Mouse (Mus musculus): ENCODE results near the gene Bend6. TPM values are rescaled to one million over a fixed set of nuclear protein-coding genes. Genes with fewer than 3 reads are reported as not detected.

Bend6 gene
- total RNA-seq, 2 experiments from 2014 or later = 142 to 143 TPM

GRCm38 (mm10) chr1:33813868-33814794 is 93.5 kb downstream of the Bend6 start, which contains the start of gene Zfp451:
Zfp451 (minus strand) TSS chr1:33814595.
- DNase-seq (ENCODE audit: low spot score in 2 of 2) = peak; percentile 93 to 96

DNA sequence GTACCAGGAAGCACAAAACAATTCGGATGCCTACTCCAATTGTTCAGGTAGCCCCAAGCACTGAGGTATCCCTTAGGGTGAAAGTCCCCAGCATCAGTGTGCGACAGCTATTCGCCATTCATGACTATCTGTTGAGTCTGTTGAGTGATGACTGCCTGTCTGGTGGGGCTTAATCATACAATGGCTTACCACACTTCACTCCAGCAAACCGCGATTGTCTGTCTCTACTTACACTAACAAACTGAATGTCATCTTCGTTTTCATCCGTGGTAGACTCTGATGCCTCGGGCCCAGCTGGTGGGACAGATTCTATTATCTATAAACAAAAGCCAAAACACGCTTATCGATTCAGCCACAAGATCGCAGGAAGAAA is 94.1 kb downstream of the Bend6 start:
- no peak for DNase-seq (ENCODE audit: low spot score in 2 of 2)

GRCm38 (mm10) chr1:33803323-33803722 is 104.3 kb downstream of the Bend6 start:
- DNase-seq (ENCODE audit: low spot score in 2 of 2) = peak; percentile 43 to 51

Other genes starting within 250 kb of the Bend6 start
- 1 to 10 TPM; 6.7 to 6.9 TPM for gene Prim2, start 238.0 kb downstream of the Bend6 start, total RNA-seq (2021)
- gene Rab23, start 187.9 kb downstream of the Bend6 start, total RNA-seq (2021) = 10 to 100 TPM; 26.8 to 31.2 TPM
- gene Bag2, start 150.0 kb downstream of the Bend6 start, total RNA-seq (2021) = 10 to 100 TPM; 13.3 to 14.0 TPM
- 10 to 100 TPM; 52.7 to 57.5 TPM for gene Zfp451, start 93.2 kb downstream of the Bend6 start, total RNA-seq (2021)
- gene Dst, start 409 bp upstream of the Bend6 start, total RNA-seq (2021) = 100 to 1,000 TPM; 216 to 227 TPM